16 mouse cellular contexts compared by ENCODE assay signal in the genomic region with DNA sequence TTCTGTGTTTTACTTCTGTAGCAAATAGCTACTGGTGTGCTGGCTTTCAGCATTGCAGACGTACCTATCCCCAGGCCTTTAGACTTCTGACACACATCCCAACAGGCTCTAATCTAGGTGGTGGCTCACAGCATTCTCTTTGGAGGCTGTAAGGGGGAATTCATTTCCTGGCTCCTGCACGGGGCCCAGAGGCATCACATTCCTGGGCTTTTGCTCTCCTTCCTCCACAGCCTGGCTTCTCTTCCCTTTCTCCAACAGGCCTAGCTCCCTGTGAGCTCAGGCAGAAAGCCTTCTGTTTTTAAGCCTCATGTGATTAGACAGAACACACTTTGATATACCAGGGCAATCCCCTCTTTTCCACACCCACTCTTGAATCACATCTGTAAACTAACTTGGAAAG.
DNase-seq lines count a peak whose midpoint lies in the region; ATAC-seq lines count a peak whose summit lies in the region.
"Had no signal": no experiment of that assay in that cellular context is flagged by ENCODE, and none has a peak within 500 bp of the region (broad histone marks: within the 10 kb centered on the region; RNA-seq: fewer than 3 reads in every experiment).

No protein-coding gene starts in this region.

- peaks cover 17% of the 10 kb centered on the region; the same call in 1 of the 2 replicates for H3K9me3 ChIP-seq in heart, embryonic 15.5 days (replicated peaks)
- H3K9me3 ChIP-seq in intestine, embryonic 16.5 days (ENCODE audit: control insufficient read depth, low read length): peaks cover 13% of the 10 kb centered on the region; the same call in 1 of the 2 replicates

- H3K27ac ChIP-seq in heart, embryonic 15.5 days: peak overlapping the region; percentile 93
- H3K27ac ChIP-seq in intestine, embryonic 16.5 days (ENCODE audit: low read length): peak overlapping the region; percentile 43; the same call in 1 of the 2 replicates

- H3K36me3 ChIP-seq in heart, embryonic 15.5 days: peaks cover 27% of the 10 kb centered on the region
- peaks cover 14% of the 10 kb centered on the region; the same call in 1 of the 2 replicates for H3K36me3 ChIP-seq in intestine, embryonic 16.5 days (ENCODE audit: control insufficient read depth, insufficient read depth, low read length)

- peaks cover 59% of the 10 kb centered on the region for H3K4me1 ChIP-seq in heart, embryonic 15.5 days (replicated peaks)
- H3K4me1 ChIP-seq in intestine, embryonic 16.5 days (ENCODE audit: control insufficient read depth, insufficient read depth, low read length): peaks cover 31% of the 10 kb centered on the region

- no peak overlapping the region for H3K4me2 ChIP-seq in heart, embryonic 15.5 days
- H3K4me2 ChIP-seq in intestine, embryonic 16.5 days (ENCODE audit: low read depth, low read length): no peak overlapping the region

- H3K27me3 ChIP-seq in heart, embryonic 15.5 days: no peaks in the 10 kb centered on the region
- H3K27me3 ChIP-seq in intestine, embryonic 16.5 days (replicated peaks; ENCODE audit: control insufficient read depth, insufficient read depth, low read length): no peaks in the 10 kb centered on the region
- H3K27me3 ChIP-seq: CH12.LX had no signal

- no peak overlapping the region for H3K4me3 ChIP-seq in heart, embryonic 15.5 days
- H3K4me3 ChIP-seq in intestine, embryonic 16.5 days (ENCODE audit: low read length): no peak overlapping the region

- DNase-seq in heart, postnatal 10 days: no peak
- DNase-seq in 3T3-L1 (ENCODE audit: low read depth, low spot score) (peak; percentile 75), NIH3T3 (ENCODE audit: low read depth) (peak; percentile 52)
- DNase-seq in neural tube, embryonic 10.5 days (ENCODE audit: extremely low spot score, low spot score): no peak
- no peak for DNase-seq in layer of hippocampus, adult 11-12 months (ENCODE audit: low spot score)
- no peak for DNase-seq in cerebellum, adult 11-12 months
- DNase-seq: adrenal gland, postnatal 14 days; kidney, adult 2 months; layer of hippocampus, adult 9-11 months; left cerebral cortex, postnatal 4 days; lung, postnatal 36 days; right cerebral cortex, postnatal 4 days had no signal

- WGBS in heart, embryonic 15.5 days: 17% methylated on average over 2 of the region's 2 CpGs
- WGBS in intestine, embryonic 16.5 days: 36% methylated on average over 2 of the region's 2 CpGs

- intact Hi-C loops in heart, postnatal 10 days (cut with DNase I): loop anchor here (2.0 to 5.0 kb wide), 2 partner anchors 15 to 45 kb away; no protein-coding TSS in a partner anchor

- 0 out of 2 replicates have a peak overlapping the region, but pooled peaks have one; percentile 12 for H3K9ac ChIP-seq in heart, embryonic 15.5 days
- no peak overlapping the region for H3K9ac ChIP-seq in intestine, embryonic 16.5 days (ENCODE audit: low read depth, low read length)

- ATAC-seq in heart, embryonic 15.5 days (replicated peaks; ENCODE audit: insufficient number of reproducible peaks, insufficient read depth, low FRiP score, low read depth): no peak
- peak; percentile 14; the same call in 1 of the 2 replicates for ATAC-seq in intestine, embryonic 16.5 days
- ATAC-seq: forebrain, embryonic 14.5 days had no signal

Comparison
In these comparisons a context has a peak if more than half of its experiments do, and no peak if none do; other contexts are left out.
1. DNase-seq: peak in 3T3-L1 (single experiment) and NIH3T3 (single experiment); none in heart, postnatal 10 days (0 of 2), neural tube, embryonic 10.5 days (single experiment), layer of hippocampus, adult 11-12 months (single experiment) and cerebellum, adult 11-12 months (single experiment).